ENCODE assay signal across 10 mouse cellular contexts in genomic region chr10:12549261-12549660, GRCm38 (mm10).
DNase-seq lines count a peak whose midpoint lies in the region; ATAC-seq lines count a peak whose summit lies in the region.
"Had no signal": no experiment of that assay in that cellular context is flagged by ENCODE, and none has a peak within 500 bp of the region (broad histone marks: within the 10 kb centered on the region; RNA-seq: fewer than 3 reads in every experiment).

No protein-coding gene starts in this region.

- H3K9me3 ChIP-seq in hindbrain, embryonic 14.5 days (ENCODE audit: control insufficient read depth, low read length), result no peaks in the 10 kb centered on the region
- H3K9me3 ChIP-seq in hindbrain, embryonic 13.5 days, result no peaks in the 10 kb centered on the region
- no peaks in the 10 kb centered on the region for H3K9me3 ChIP-seq in megakaryocyte, embryonic 14.5 days
- no peaks in the 10 kb centered on the region for H3K9me3 ChIP-seq in embryonic facial prominence, embryonic 15.5 days (replicated peaks)
- H3K9me3 ChIP-seq in stomach, embryonic 16.5 days (replicated peaks; ENCODE audit: control insufficient read depth, low read length), result no peaks in the 10 kb centered on the region

- H3K27ac ChIP-seq in hindbrain, embryonic 14.5 days, result no peak overlapping the region
- no peak overlapping the region for H3K27ac ChIP-seq in hindbrain, embryonic 13.5 days
- H3K27ac ChIP-seq in embryonic facial prominence, embryonic 15.5 days (replicated peaks), result no peak overlapping the region
- H3K27ac ChIP-seq in stomach, embryonic 16.5 days (ENCODE audit: low read length), result no peak overlapping the region

- no peak for DNase-seq in hindbrain, embryonic 14.5 days (ENCODE audit: low spot score)
- no peak for DNase-seq in spleen, postnatal 36 days (ENCODE audit: low spot score in 2 of 2)
- DNase-seq: cerebellum, adult 9-11 months; gastrocnemius, postnatal 10 days had no signal

- WGBS in hindbrain, embryonic 14.5 days, result 13% methylated on average over 5 of the region's 5 CpGs
- 12% methylated on average over 5 of the region's 5 CpGs for WGBS in hindbrain, embryonic 13.5 days
- 26% methylated on average over 5 of the region's 5 CpGs for WGBS in embryonic facial prominence, embryonic 15.5 days
- 37% methylated on average over 5 of the region's 5 CpGs for WGBS in stomach, embryonic 16.5 days

- H3K4me1 ChIP-seq in hindbrain, embryonic 14.5 days (replicated peaks; ENCODE audit: control insufficient read depth, insufficient read depth, low read length), result peaks cover 17% of the 10 kb centered on the region
- H3K4me1 ChIP-seq in hindbrain, embryonic 13.5 days (replicated peaks), result peaks cover 44% of the 10 kb centered on the region
- H3K4me1 ChIP-seq in megakaryocyte, embryonic 14.5 days, result peaks cover 85% of the 10 kb centered on the region
- peaks cover 36% of the 10 kb centered on the region for H3K4me1 ChIP-seq in embryonic facial prominence, embryonic 15.5 days
- H3K4me1 ChIP-seq in stomach, embryonic 16.5 days (ENCODE audit: control insufficient read depth, insufficient read depth, low read length), result peaks cover 20% of the 10 kb centered on the region

- 0 out of 2 replicates have a peak, but pooled peaks cover 8% of the 10 kb centered on the region for H3K27me3 ChIP-seq in hindbrain, embryonic 14.5 days (ENCODE audit: control insufficient read depth, insufficient read depth, low read length)
- H3K27me3 ChIP-seq in hindbrain, embryonic 13.5 days, result peaks cover 17% of the 10 kb centered on the region; the same call in 1 of the 2 replicates
- H3K27me3 ChIP-seq in megakaryocyte, embryonic 14.5 days (replicated peaks), result no peaks in the 10 kb centered on the region
- no peaks in the 10 kb centered on the region for H3K27me3 ChIP-seq in embryonic facial prominence, embryonic 15.5 days
- H3K27me3 ChIP-seq in stomach, embryonic 16.5 days (ENCODE audit: control insufficient read depth, insufficient read depth, low read length), result no peaks in the 10 kb centered on the region
- H3K27me3 ChIP-seq: CH12.LX had no signal

- H3K36me3 ChIP-seq in hindbrain, embryonic 14.5 days (replicated peaks; ENCODE audit: control insufficient read depth, insufficient read depth), result no peaks in the 10 kb centered on the region
- no peaks in the 10 kb centered on the region for H3K36me3 ChIP-seq in hindbrain, embryonic 13.5 days
- peaks cover 14% of the 10 kb centered on the region for H3K36me3 ChIP-seq in megakaryocyte, embryonic 14.5 days (replicated peaks; ENCODE audit: low read length)
- H3K36me3 ChIP-seq in embryonic facial prominence, embryonic 15.5 days, result no peaks in the 10 kb centered on the region
- no peaks in the 10 kb centered on the region for H3K36me3 ChIP-seq in stomach, embryonic 16.5 days (ENCODE audit: control insufficient read depth, insufficient read depth, low read length)

- ATAC-seq in hindbrain, embryonic 14.5 days (ENCODE audit: low FRiP score), result no peak
- ATAC-seq in hindbrain, embryonic 13.5 days (ENCODE audit: low FRiP score), result no peak
- no peak for ATAC-seq in megakaryocyte, adult 5-6 weeks (ENCODE audit: poor library complexity, severe bottlenecking)
- ATAC-seq in embryonic facial prominence, embryonic 15.5 days (ENCODE audit: insufficient number of reproducible peaks, low FRiP score, low TSS enrichment, low read depth), result no peak
- ATAC-seq in stomach, embryonic 16.5 days (ENCODE audit: insufficient read depth, low FRiP score), result no peak

- peak overlapping the region; percentile 46; the same call in 1 of the 2 replicates for H3K4me2 ChIP-seq in hindbrain, embryonic 14.5 days (replicated peaks)
- H3K4me2 ChIP-seq in hindbrain, embryonic 13.5 days, result no peak overlapping the region; the same call in 1 of the 2 replicates
- H3K4me2 ChIP-seq in embryonic facial prominence, embryonic 15.5 days (replicated peaks), result peak overlapping the region; percentile 58
- peak overlapping the region; percentile 74; the same call in 1 of the 2 replicates for H3K4me2 ChIP-seq in stomach, embryonic 16.5 days (ENCODE audit: low read depth, low read length)

- H3K4me3 ChIP-seq in hindbrain, embryonic 14.5 days (replicated peaks; ENCODE audit: low read length), result no peak overlapping the region
- H3K4me3 ChIP-seq in hindbrain, embryonic 13.5 days, result no peak overlapping the region
- H3K4me3 ChIP-seq in megakaryocyte, embryonic 14.5 days (replicated peaks), result peak overlapping the region; percentile 95
- no peak overlapping the region for H3K4me3 ChIP-seq in embryonic facial prominence, embryonic 15.5 days (replicated peaks)
- H3K4me3 ChIP-seq in stomach, embryonic 16.5 days (replicated peaks; ENCODE audit: low read length), result no peak overlapping the region

- H3K9ac ChIP-seq in hindbrain, embryonic 14.5 days, result no peak overlapping the region
- H3K9ac ChIP-seq in hindbrain, embryonic 13.5 days, result no peak overlapping the region
- no peak overlapping the region for H3K9ac ChIP-seq in embryonic facial prominence, embryonic 15.5 days
- H3K9ac ChIP-seq in stomach, embryonic 16.5 days (ENCODE audit: low read length), result no peak overlapping the region
